Mouse (Mus musculus): ENCODE results near the gene Pnkp.

The Pnkp gene

GRCm38 (mm10) chr7:44828706-44829105 is 28.2 kb upstream of the Pnkp start:
- DNase-seq (ENCODE audit: low spot score): no peak

- DNase-seq (ENCODE audit: low spot score): no peak
Observed at GRCm38 (mm10) chr7:44832763-44833162, 24.2 kb upstream of the Pnkp start.

DNA sequence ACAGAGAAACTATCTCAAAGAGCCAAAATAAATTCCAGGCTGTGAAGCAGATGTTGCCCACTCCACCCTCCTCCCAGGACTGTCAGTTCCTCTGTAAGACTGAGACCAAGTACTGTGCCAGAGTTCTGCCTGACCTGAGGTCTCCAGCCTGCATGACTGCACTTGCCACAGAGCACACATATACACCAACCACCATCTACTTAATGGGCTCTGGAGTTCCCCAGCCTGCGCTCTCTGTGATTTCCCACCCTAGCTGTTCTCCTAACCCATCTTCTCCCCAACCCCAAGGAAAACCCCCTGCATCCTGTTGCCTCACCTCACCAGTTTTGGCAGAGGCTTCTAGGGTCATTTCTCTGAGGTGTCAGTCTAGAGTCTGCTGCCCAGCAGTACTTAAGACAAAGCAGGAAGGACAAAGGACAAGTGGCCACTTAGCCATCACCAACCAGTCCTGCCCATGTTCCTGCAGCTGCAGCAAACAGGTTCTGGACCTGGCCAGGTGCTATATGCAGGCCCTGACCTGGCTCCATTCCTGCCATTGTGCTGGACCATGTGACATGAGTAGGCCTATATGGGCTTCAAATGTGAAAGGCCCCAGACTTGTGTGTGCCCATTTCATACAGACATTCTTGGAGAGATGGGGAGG is 21.4 kb upstream of the Pnkp start:
- no peak for DNase-seq (ENCODE audit: low spot score)

DNA sequence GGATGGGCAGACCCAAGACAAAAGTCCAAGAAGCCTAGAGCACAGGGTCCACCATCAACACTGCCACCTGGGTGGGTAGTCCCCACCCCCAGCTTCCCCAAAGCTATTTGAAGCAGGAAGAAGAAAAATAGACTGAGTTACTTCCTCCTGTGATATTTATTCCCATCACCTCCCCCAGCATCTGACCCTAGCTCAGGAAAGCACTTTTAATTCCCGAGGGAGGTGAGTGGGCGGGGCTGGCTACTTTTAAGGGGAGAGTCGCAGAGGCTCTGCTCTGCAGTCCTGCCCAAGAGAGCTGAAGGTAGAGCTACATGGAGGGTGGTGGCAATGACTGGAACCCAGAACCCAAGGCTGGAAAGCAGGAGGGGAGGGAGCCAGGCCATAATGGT is 20.9 kb upstream of the Pnkp start:
- DNase-seq (ENCODE audit: low spot score): no peak

DNA sequence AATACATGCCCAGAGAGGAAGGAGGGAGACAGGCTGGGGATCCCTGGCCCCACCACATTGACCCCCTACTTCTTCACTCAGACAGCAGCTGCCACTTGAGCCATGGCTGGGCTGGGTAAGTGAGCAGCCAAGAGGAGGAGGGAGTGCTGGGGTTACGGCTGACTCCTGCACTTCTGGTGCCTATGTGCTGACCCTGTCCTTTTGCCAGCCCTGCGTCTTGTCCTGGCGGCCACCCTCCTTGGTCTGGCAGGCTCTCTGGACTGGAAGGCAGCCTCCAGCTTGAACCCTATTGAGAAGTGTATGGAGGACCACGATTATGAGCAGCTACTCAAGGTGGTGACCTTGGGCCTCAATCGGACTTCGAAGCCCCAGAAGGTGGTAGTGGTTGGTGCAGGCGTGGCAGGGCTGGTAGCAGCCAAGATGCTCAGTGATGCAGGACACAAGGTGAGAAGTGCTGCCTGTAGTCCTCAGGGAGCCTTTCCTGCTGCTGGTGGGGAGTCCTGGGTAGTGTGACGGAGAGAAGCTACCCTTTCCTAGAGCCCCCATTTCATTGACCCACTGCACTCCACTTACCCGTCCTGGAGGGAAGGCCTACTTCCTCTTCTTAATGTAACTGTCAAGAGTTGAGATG is 20.4 kb upstream of the Pnkp start:
- DNase-seq (ENCODE audit: low spot score): no peak

GRCm38 (mm10) chr7:44838073-44838472 is 18.9 kb upstream of the Pnkp start:
- no peak for DNase-seq (ENCODE audit: low spot score)

DNA sequence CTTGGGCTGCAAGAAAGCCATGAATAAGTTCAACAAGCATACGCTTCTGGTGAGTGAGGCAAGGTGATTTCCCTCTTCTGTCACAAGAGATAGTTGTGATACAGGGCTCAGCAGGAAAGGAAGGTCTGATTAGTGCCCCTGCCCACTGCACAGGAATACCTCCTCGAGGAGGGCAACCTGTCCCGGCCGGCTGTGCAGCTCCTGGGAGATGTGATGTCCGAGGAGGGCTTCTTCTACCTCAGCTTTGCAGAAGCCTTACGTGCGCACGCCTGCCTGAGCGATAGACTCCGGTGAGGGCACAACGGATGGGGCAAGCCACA is 17.8 kb upstream of the Pnkp start:
- no peak for DNase-seq (ENCODE audit: low spot score)

GRCm38 (mm10) chr7:44839491-44840191 is 17.3 kb upstream of the Pnkp start:
- DNase-seq (ENCODE audit: low spot score): no peak

GRCm38 (mm10) chr7:44840426-44840825 is 16.5 kb upstream of the Pnkp start:
- no peak for DNase-seq (ENCODE audit: low spot score)

DNA sequence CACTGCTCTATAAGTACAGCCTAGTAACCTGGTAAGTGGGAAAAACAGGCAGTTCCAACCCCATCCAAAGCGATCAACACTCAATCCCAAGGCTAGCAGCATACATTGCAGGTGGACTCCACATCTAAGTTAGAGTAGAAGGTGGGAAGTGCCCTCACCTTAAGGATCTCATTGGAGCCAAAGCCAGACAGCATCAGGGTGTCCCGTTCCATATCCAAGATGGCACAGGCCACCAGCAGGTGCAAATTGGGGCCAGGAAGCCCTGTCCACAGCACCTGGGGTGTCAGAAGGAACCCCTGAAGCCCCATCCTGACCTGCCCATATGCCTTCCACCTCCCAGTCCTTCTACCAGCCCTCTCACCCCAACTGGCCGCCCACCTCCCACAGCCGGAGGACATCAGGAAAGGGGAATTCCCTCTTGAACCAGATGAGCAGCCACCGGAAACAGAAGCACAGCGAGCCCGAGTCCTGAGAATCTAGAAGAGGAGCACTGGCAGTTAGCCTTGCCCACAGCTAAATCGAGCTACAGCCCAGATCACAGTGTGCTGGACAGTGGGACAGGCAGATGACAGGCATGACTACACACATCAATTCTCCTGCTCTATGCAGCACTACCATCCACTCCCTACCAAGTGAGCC is 15.0 kb upstream of the Pnkp start:
- no peak for DNase-seq (ENCODE audit: low spot score)

DNA sequence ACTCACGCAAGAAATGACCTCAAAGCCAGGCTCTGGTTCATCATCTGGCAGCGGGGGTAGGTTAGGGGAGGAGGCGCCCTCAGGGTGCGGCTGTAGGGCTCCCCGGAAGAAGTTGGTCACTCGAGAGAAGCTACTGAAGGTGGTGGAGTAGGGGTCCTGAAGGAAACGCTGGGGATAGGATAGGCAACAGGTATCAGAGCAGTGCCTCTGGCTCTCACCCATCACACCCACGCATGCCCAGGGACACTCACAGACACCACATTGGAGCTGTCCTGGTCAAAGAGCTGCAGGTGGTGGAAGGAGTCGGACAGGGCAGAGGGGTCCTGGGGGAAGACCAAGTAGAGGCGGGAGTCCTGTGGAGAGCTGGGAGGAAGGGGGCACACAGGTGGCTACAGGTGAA is 11.9 kb upstream of the Pnkp start:
- DNase-seq (ENCODE audit: low spot score): no peak

DNA sequence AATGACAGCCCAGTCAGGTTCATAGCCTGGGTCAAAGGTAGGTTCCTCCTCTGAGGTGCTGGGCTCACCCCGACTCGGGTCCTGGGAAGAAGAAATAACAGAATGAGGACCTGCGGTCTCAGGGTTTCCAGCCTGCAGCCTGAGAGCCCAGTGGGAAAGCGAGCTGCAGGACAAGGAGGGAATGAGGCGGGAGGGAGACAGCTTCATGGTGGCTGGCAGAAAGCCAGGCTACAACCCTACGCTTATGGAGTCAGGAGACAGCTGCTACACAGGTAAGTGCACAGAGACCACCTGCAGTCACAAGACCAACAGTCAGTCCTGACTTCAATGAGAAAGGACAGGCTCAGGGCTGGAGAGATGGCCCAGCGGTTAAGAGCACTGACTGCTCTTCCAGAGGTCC is 10.1 kb upstream of the Pnkp start:
- no peak for DNase-seq (ENCODE audit: low spot score)

GRCm38 (mm10) chr7:44847772-44848171 is 9.2 kb upstream of the Pnkp start:
- no peak for DNase-seq (ENCODE audit: low spot score)

DNA sequence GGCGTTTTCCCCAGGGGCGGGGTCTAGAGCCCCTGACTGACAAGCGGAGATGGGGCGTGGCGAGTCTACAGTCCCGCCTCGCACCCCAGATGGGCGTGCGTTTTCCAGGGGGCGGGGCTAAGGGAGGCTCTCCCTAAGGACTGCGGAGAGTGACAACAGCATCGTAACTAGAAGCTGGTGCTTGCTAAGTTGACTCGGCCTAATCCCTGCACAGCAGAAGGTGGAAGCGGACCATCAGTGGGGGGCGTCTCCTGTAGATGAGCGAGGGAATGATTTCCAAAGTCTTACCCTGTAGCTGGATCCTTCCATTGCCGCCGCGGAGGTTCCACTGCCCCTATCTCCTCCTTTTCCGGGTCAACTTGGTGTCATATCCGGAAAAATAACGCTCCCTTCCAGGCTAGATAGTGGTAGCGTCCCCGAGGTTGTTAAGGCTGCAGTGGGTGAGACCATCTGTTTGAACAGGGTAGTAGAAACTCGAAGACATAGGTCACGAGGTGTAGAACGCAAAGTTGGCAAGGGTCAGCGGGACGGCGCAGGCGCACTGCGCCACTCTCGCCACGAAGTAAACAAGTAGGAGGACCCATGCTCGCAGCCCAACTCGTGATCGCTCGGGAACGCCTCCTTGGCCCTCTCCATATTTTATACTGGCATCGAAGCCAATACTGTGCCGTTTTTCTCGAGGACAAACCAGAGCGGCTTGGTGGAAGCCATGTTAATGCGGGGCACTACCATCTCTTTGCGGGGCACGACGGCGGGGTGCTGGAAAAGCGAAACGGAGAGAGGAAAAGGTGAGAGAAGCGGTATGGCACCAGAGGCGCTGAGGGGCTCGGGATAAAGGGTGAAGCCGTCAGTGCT is 8.2 kb upstream of the Pnkp start, which contains the start of the genes Akt1s1 and Tbc1d17:
Gene Akt1s1 (plus strand): TSS at position 431 of the 855 bp plus-strand sequence.
Gene Tbc1d17 (minus strand): TSS at position 519 of the 855 bp plus-strand sequence.
- peak; percentile 95 for DNase-seq (ENCODE audit: low spot score)

DNA sequence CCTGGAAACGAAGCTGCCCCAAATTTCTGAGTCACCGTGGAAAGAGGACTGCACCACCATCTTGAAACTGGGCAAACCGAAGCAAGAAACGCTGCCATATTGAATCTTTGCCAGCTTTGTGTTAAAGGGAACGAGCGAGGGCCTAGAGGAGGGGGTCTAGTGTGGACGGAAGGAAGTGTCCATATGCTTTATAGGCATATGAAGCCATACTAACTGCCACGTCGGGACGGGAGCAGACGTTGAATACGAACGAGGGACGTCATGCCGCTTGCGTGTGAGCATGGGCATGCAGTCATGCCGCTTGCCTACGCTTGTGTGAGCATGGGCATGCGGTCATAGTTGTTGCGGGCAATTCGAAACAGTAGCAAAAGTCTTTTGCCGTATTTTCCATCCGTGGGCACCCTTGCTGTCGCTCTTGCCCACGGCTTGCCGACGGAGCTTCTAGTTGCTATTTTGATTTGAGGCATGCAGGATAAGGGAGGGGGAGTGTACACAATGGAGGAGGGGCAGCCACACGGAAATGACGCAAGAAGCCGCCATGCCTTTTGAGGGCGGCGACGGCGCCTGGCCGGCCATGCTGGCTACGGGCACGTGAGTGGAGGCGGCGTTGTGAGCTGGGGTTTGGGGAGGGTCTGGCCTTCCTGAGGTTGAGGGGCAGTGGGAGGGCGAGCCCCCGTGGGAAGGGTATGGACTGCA is 7.4 kb upstream of the Pnkp start:
- peak; percentile 89 for DNase-seq (ENCODE audit: low spot score)

GRCm38 (mm10) chr7:44850146-44850545 is 6.8 kb upstream of the Pnkp start:
- peak; percentile 70 for DNase-seq (ENCODE audit: low spot score)

- DNase-seq (ENCODE audit: low spot score): no peak
Observed at GRCm38 (mm10) chr7:44850789-44851624, 5.9 kb upstream of the Pnkp start.

DNA sequence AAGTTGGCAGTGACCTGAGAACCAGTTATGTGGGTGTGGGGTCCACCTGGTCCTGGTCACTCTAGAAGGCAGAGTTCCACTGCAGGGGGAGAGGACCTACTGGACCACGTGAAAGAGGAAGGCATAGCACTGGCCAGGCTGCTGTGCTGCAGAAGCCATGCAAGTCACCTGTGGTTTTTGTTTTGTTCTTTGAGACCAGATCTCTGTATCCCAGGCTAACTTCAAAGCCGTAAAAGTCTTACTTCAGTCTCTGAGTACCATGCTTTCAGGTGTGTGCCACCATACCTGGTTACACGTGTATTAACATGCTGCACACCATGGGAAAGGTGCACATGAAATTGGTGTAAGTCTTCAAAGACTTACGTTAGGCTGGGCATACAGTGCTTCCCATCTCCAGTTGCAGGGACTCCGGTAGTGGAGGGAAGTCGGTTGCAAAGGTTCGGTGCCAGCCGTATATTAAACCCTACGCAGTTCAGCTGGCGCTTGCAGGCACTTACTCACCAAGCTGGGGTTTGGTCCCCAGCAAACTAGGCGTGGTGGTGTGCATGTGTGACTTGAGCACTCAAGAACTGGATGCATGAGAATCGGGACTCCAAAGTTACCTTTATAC is 5.2 kb upstream of the Pnkp start:
- DNase-seq (ENCODE audit: low spot score): no peak

GRCm38 (mm10) chr7:44852259-44853027 is 4.5 kb upstream of the Pnkp start:
- DNase-seq (ENCODE audit: low spot score): no peak
